Mouse (Mus musculus) midbrain, embryonic 15.5 days (tissue): ENCODE results near the gene Doc2b. TPM values are rescaled to one million over a fixed set of nuclear protein-coding genes. Genes with fewer than 3 reads are reported as not detected.

Experiments
- ATAC-seq: fragments of 200-750 bp; cut with Nextera tagmentation; replicated peaks from 2 replicates; pipeline ENCODE4 v1.8.0; 2017; ENCODE audit warnings: moderate TSS enrichment
- H3K27ac ChIP-seq: fragments of 300-500 bp; sonication (generic); 2 replicates; pipeline ENCODE4 v1.5.1; 2015; ENCODE audit warnings: mild to moderate bottlenecking, inconsistent platforms
- H3K27me3 ChIP-seq: fragments of 300-500 bp; sonication (generic); replicated peaks from 2 replicates; pipeline ENCODE4 v1.6.1; 2015; ENCODE audit warnings: inconsistent platforms
- H3K36me3 ChIP-seq: fragments of 300-500 bp; sonication (generic); replicated peaks from 2 replicates; pipeline ENCODE4 v1.6.1; 2015; ENCODE audit warnings: inconsistent platforms
- H3K4me1 ChIP-seq: fragments of 300-500 bp; sonication (generic); 2 replicates; pipeline ENCODE4 v1.6.1; 2015; ENCODE audit warnings: inconsistent platforms
- H3K4me2 ChIP-seq: fragments of 300-500 bp; sonication (generic); 2 replicates; pipeline ENCODE4 v1.6.1; 2015; ENCODE audit warnings: inconsistent platforms, mild to moderate bottlenecking, moderate library complexity
- H3K4me3 ChIP-seq: fragments of 300-500 bp; sonication (generic); 2 replicates; pipeline ENCODE4 v1.5.1; 2015; ENCODE audit warnings: mild to moderate bottlenecking, inconsistent platforms
- H3K9ac ChIP-seq: fragments of 300-500 bp; sonication (generic); 2 replicates; pipeline ENCODE4 v1.6.1; 2015; ENCODE audit warnings: mild to moderate bottlenecking, inconsistent platforms
- H3K9me3 ChIP-seq: fragments of 300-500 bp; sonication (generic); 2 replicates; pipeline ENCODE4 v1.6.1; 2016; ENCODE audit warnings: inconsistent platforms
- WGBS: fragments of 180-500 bp; shearing (Covaris S2); methylation state at CpG from one replicate; pipeline ENCODE4 v1.1.7; 2015; ENCODE audit warnings: mixed read lengths; 5-methylcytosine and 5-hydroxymethylcytosine counted together
- polyA plus RNA-seq: library from polyadenylated mRNA; unstranded; fragments of >200 nt; fragmentation: Nextera tagmentation; extraction: Ambion mirVana; gene quantifications from 2 replicates; pipeline ENCODE4 v1.2.1, GENCODE M21; 2015

The Doc2b gene
- polyA plus RNA-seq, 1 experiment from 2014 or later: 4.3 TPM

- Histone ChIP-seq H3K9ac (no peak overlapping the region), H3K4me2 (no peak overlapping the region), H3K9me3 (no peaks in the 10 kb centered on the region), H3K27me3 (no peaks in the 10 kb centered on the region), H3K4me3 (no peak overlapping the region), H3K4me1 (peaks cover 6% of the 10 kb centered on the region; the same call in 1 of the 2 replicates), H3K27ac (peak overlapping the region; percentile 60), H3K36me3 (no peaks in the 10 kb centered on the region)
- no peak for ATAC-seq
- WGBS: 29% methylated on average over 3 of the region's 3 CpGs
Observed at GRCm38 (mm10) chr11:75811900-75812299, 16.1 kb upstream of the Doc2b start.

GRCm38 (mm10) chr11:75810526-75810925 lies 14.7 kb upstream of the Doc2b start:
- H3K27ac ChIP-seq: no peak overlapping the region
- no peaks in the 10 kb centered on the region for H3K36me3 ChIP-seq
- H3K4me2 ChIP-seq: no peak overlapping the region
- H3K9me3 ChIP-seq: no peaks in the 10 kb centered on the region
- H3K27me3 ChIP-seq: no peaks in the 10 kb centered on the region
- ATAC-seq: no peak
- 93% methylated on average over 3 of the region's 3 CpGs for WGBS
- H3K9ac ChIP-seq: no peak overlapping the region
- no peak overlapping the region for H3K4me3 ChIP-seq
- peaks cover 6% of the 10 kb centered on the region; the same call in 1 of the 2 replicates for H3K4me1 ChIP-seq

DNA sequence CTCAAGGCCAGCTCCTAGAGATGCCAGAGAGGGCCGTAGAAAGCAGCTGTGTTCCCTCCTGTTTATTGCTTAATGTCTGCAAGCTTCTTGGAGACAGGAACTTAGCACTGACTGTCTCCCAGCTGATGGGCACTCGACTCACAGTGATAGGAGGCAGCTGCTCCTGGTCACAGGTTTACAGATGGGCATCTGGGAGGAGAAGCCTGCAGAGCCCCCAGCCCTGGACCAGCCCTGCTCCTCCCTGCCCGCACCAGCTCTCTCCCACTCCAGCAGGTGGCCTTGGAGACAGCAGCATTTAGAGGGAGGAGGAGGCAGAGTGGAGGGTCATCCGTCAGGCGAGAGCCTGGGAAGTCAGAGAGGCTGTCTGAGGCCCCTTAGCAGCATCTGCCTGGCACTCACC lies 11.6 kb upstream of the Doc2b start:
- Histone ChIP-seq H3K36me3 (no peaks in the 10 kb centered on the region), H3K4me1 (peaks cover 6% of the 10 kb centered on the region; the same call in 1 of the 2 replicates), H3K9ac (no peak overlapping the region), H3K4me2 (no peak overlapping the region), H3K27me3 (no peaks in the 10 kb centered on the region), H3K27ac (no peak overlapping the region), H3K4me3 (no peak overlapping the region), H3K9me3 (no peaks in the 10 kb centered on the region)
- WGBS: 46% methylated on average over 5 of the region's 5 CpGs
- no peak for ATAC-seq

GRCm38 (mm10) chr11:75801771-75802550 lies 6.1 kb upstream of the Doc2b start:
- H3K4me1 ChIP-seq: no peaks in the 10 kb centered on the region
- no peaks in the 10 kb centered on the region for H3K36me3 ChIP-seq
- H3K4me2 ChIP-seq: no peak overlapping the region
- WGBS: 85% methylated on average over 7 of the region's 7 CpGs
- H3K27me3 ChIP-seq: peaks cover 12% of the 10 kb centered on the region
- no peak for ATAC-seq
- no peak overlapping the region for H3K4me3 ChIP-seq
- no peaks in the 10 kb centered on the region for H3K9me3 ChIP-seq
- H3K27ac ChIP-seq: no peak overlapping the region
- H3K9ac ChIP-seq: no peak overlapping the region

DNA sequence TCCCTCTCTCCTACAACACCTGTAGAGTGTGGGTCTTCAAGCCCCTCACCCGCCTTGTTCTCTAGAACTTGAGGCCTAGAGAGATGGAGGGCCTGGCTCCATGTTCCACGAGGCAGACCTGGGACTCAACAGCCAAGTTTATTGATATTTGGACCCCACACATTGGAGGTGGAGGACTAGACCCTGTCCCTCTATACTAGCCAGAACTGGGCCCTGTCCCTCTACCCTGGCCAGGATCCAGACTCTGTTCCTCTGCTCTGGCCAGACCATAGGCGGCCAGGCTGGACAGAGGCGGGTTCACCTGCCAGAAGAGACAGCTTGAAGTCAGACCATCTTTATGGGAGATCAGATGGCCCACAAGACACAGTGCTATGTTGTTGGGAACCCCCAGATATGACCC lies 5.5 kb upstream of the Doc2b start:
- no peak overlapping the region for H3K4me3 ChIP-seq
- no peak overlapping the region for H3K4me2 ChIP-seq
- ATAC-seq: no peak
- H3K27me3 ChIP-seq: peaks cover 18% of the 10 kb centered on the region
- H3K27ac ChIP-seq: no peak overlapping the region
- no peaks in the 10 kb centered on the region for H3K36me3 ChIP-seq
- 92% methylated on average over 4 of the region's 4 CpGs for WGBS
- H3K9ac ChIP-seq: no peak overlapping the region
- peaks cover 2% of the 10 kb centered on the region for H3K4me1 ChIP-seq
- no peaks in the 10 kb centered on the region for H3K9me3 ChIP-seq

DNA sequence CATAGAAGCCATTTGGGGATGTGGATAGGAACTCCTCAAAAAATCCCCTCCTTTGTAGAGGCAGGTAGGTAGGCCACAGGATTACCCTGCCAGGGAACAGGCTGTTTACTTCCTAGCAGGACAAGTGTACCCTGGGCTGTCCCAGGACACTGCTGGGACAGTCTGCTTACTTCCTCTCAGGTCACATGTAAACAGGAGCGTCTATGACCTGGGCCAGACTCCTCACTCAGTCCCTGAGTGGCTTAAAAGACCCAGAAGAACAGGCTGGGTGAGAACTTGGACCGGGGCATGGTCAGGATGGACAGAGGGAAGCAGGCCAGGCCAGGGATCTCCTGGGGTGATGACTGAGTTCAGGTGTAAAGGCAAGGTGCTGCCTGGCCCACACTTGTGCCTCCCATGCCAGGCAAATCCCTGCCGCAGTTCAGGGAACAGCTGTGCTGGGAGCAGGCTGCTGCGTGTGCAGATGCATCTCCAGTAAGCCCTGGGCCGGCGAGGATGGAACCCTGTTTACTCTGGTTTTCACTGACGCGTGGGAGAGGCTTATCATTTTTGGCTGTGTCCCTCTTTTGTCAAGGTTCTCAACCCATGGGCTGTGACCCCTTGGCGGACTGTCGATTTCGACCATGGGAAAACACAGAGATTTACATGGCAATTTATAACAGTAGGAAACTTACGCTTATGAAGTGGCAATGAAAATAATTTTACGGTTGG lies 842 bp upstream of the Doc2b start:
- Histone ChIP-seq H3K4me2 (peak overlapping the region; percentile 65), H3K27ac (no peak overlapping the region), H3K9ac (no peak overlapping the region), H3K27me3 (peaks cover 47% of the 10 kb centered on the region), H3K4me1 (peaks cover 26% of the 10 kb centered on the region), H3K36me3 (no peaks in the 10 kb centered on the region), H3K9me3 (no peaks in the 10 kb centered on the region), H3K4me3 (peak overlapping the region; percentile 56)
- peak; percentile 17; the same call in 1 of the 2 replicates for ATAC-seq
- WGBS: 71% methylated on average over 13 of the region's 13 CpGs

DNA sequence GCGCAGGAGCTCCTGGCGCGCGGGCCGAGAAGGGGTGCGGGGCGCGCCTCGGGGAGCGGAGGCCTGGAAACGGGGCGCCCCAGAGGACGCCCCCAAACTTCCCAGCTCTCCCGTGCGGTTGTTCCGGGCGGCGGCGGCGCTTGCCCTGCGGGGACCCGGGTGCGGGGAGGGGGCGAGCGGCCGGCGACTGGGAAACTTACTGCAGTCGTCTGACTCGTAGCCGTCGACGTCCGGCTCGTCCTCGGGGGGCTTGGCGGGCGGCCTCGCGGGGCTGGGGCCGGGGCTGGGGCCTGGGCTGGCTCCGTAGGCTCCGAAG lies 570 bp downstream of the Doc2b start:
- H3K9ac ChIP-seq: peak overlapping the region; percentile 42
- H3K36me3 ChIP-seq: no peaks in the 10 kb centered on the region
- peaks cover 47% of the 10 kb centered on the region for H3K27me3 ChIP-seq
- H3K4me3 ChIP-seq: peak overlapping the region; percentile 56
- no peaks in the 10 kb centered on the region for H3K9me3 ChIP-seq
- H3K4me1 ChIP-seq: peaks cover 26% of the 10 kb centered on the region
- peak; percentile 24; the same call in 1 of the 2 replicates for ATAC-seq
- H3K4me2 ChIP-seq: peak overlapping the region; percentile 65
- 9% methylated on average over 27 of the region's 42 CpGs for WGBS
- no peak overlapping the region for H3K27ac ChIP-seq

DNA sequence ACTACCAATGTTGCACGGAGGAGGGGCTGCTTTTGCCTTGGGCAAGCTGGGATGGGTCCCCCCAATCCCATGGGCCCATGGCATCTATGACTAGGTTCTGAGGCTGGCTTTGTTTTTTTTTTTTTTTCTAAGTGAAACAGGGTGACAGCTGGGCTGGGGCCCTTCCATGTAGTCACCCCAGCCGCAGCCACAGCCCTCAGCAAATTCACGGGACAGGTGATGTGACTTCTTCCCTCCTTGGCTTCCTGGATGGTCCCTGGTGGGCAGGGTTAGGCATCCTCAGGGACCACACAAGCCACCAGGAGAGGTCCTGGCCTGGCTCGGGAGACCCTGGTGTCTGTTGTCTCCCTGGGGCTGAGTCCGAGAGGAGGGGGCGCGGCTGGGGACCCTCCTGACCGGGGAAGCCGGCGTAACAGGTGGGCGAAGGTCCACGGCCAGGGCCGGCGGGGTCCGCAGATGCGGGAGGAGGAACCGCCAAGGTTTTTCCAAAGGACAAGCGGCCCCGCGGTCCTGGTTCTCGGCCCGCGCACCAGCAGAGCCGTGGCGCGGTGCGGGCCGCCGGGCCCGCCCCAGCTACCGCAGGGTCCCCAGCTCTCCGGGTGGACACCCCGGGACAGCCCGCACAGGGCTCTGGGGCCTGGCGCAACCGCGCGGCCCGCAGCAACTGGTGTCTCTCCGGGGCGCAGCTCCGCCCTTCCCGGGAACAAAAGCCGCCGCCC lies 1.1 kb downstream of the Doc2b start:
- H3K27me3 ChIP-seq: peaks cover 47% of the 10 kb centered on the region
- peaks cover 26% of the 10 kb centered on the region for H3K4me1 ChIP-seq
- H3K4me3 ChIP-seq: peak overlapping the region; percentile 56
- H3K36me3 ChIP-seq: no peaks in the 10 kb centered on the region
- H3K4me2 ChIP-seq: peak overlapping the region; percentile 65
- no peaks in the 10 kb centered on the region for H3K9me3 ChIP-seq
- 5% methylated on average over 43 of the region's 45 CpGs for WGBS
- no peak overlapping the region for H3K27ac ChIP-seq
- peak overlapping the region; percentile 42 for H3K9ac ChIP-seq
- no peak for ATAC-seq

DNA sequence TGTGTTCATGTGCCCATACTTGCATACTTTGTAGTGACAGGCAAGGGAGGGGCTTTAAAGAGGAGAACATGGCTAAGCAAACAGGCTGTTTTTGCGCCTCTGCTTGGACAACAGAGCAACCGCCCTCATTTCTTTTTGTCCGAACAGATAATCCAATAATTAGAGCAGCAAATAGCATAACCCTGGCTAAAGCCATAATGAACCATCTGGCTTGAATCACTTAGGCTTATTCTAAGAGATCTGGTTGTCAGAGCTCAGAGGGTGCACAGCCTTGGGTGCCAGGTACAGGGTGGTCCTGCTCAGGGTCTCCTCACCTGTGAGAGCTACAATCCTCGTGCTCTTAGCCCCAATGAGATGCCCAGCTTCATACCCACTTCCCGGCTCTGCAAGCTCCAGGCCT lies 2.5 kb downstream of the Doc2b start:
- Histone ChIP-seq H3K27me3 (peaks cover 47% of the 10 kb centered on the region), H3K9me3 (no peaks in the 10 kb centered on the region), H3K9ac (no peak overlapping the region), H3K27ac (no peak overlapping the region), H3K4me2 (no peak overlapping the region), H3K4me3 (no peak overlapping the region), H3K36me3 (no peaks in the 10 kb centered on the region), H3K4me1 (peaks cover 26% of the 10 kb centered on the region)
- WGBS: 60% methylated on average over 5 of the region's 5 CpGs
- no peak for ATAC-seq

DNA sequence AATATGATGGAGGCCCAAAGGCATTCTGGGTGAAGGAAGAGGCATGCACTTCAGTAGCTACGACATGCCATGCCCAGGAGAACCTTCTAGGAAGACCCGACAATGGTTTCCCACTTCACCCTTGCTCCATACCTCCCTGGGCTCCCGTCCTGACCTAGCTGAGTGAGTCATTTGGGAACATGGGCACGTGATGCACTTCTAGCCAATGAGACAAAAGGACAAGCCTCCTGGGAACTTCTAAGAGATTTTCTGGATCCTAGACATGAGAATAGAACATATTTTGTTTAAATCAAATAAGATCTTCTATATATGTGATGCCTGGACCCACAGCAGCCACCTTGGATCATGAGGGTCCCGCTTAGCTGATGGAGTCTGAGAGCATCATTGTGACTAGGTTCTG lies 3.3 kb downstream of the Doc2b start:
- no peak overlapping the region for H3K4me2 ChIP-seq
- no peak overlapping the region for H3K9ac ChIP-seq
- whole genome bisulfite sequencing: 80% methylated on average over 5 of the region's 5 CpGs
- ATAC-seq: no peak
- H3K4me1 ChIP-seq: peaks cover 26% of the 10 kb centered on the region
- H3K4me3 ChIP-seq: no peak overlapping the region
- H3K9me3 ChIP-seq: no peaks in the 10 kb centered on the region
- peaks cover 41% of the 10 kb centered on the region for H3K27me3 ChIP-seq
- H3K36me3 ChIP-seq: no peaks in the 10 kb centered on the region
- no peak overlapping the region for H3K27ac ChIP-seq

GRCm38 (mm10) chr11:75785897-75786296 lies 10.0 kb downstream of the Doc2b start:
- Histone ChIP-seq H3K4me1 (no peaks in the 10 kb centered on the region), H3K9ac (no peak overlapping the region), H3K27me3 (no peaks in the 10 kb centered on the region), H3K36me3 (no peaks in the 10 kb centered on the region), H3K9me3 (no peaks in the 10 kb centered on the region), H3K27ac (no peak overlapping the region), H3K4me3 (no peak overlapping the region), H3K4me2 (no peak overlapping the region)
- 75% methylated on average over 8 of the region's 8 CpGs for WGBS
- ATAC-seq: no peak

DNA sequence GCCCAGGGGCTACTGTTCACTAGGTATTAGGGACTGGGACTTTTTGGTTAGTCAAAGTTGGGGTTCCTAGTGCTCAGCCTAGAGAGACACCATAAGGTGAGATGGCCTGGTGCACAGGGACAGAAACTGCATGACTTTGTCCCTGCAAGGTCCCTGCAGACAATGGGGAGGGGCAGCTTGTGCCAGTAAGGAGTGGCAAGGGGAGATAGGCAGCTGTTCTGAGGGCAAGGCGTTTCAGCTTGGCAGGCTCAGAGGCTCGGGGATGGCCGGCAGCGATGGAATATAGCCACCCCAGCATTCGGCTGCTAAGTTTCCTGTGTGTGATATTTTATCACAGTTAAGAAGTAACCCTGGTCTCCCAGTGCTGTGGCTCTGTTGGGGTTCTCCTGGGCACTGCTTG lies 12.1 kb downstream of the Doc2b start:
- no peak for ATAC-seq
- Histone ChIP-seq H3K4me1 (no peaks in the 10 kb centered on the region), H3K9ac (no peak overlapping the region), H3K4me2 (no peak overlapping the region), H3K9me3 (no peaks in the 10 kb centered on the region), H3K27ac (no peak overlapping the region), H3K4me3 (no peak overlapping the region), H3K36me3 (no peaks in the 10 kb centered on the region), H3K27me3 (no peaks in the 10 kb centered on the region)
- WGBS: 90% methylated on average over 5 of the region's 5 CpGs
